Comparison of ENCODE assay signal across 24 mouse cellular contexts in genomic region chr11:22792149-22792548, GRCm38 (mm10).
"Had no signal": no experiment of that assay in that cellular context is flagged by ENCODE, and none has a peak within 500 bp of the region (broad histone marks: within the 10 kb centered on the region; RNA-seq: fewer than 3 reads in every experiment).

No protein-coding gene starts in this region.

- DNase-seq: gastrocnemius, postnatal 14 days; gastrocnemius, postnatal 36 days; heart, adult 11 months; heart, adult 2 months; heart, postnatal 14 days; kidney, adult 11 months; kidney, adult 2 months; kidney, postnatal 10 days; kidney, postnatal 25 days; kidney, postnatal 4 days; liver; liver, embryonic 13.5 days had no signal

- H3K27ac ChIP-seq: heart, adult 2 months; heart, embryonic 13.5 days; heart, embryonic 15.5 days; hindbrain, embryonic 13.5 days; hindbrain, embryonic 15.5 days; hindbrain, postnatal 0 days; layer of hippocampus, adult 2 months; left cerebral cortex, adult 2 months; limb, embryonic 10.5 days; limb, embryonic 12.5 days had no signal

- ATAC-seq: hindbrain, postnatal 0 days; intestine, embryonic 16.5 days had no signal

- H3K4me3 ChIP-seq: heart, adult 2 months; heart, embryonic 13.5 days; heart, embryonic 15.5 days; hindbrain, embryonic 13.5 days; hindbrain, embryonic 15.5 days; layer of hippocampus, adult 2 months; left cerebral cortex, adult 2 months; limb, embryonic 10.5 days; limb, embryonic 12.5 days; liver, embryonic 13.5 days had no signal

- H3K4me1 ChIP-seq: hindbrain, embryonic 13.5 days; hindbrain, embryonic 15.5 days; limb, embryonic 10.5 days; limb, embryonic 12.5 days had no signal

- H3K4me2 ChIP-seq: heart, embryonic 11.5 days; heart, embryonic 13.5 days; heart, embryonic 15.5 days; hindbrain, embryonic 13.5 days; hindbrain, embryonic 15.5 days; limb, embryonic 12.5 days; liver, embryonic 11.5 days; liver, embryonic 13.5 days had no signal

- H3K9me3 ChIP-seq: heart, embryonic 15.5 days; hindbrain, embryonic 13.5 days; hindbrain, embryonic 15.5 days; limb, embryonic 10.5 days; limb, embryonic 12.5 days; liver, embryonic 13.5 days had no signal

- H3K9ac ChIP-seq: heart, embryonic 13.5 days; heart, embryonic 15.5 days; hindbrain, embryonic 13.5 days; hindbrain, embryonic 15.5 days; limb, embryonic 12.5 days; liver, embryonic 13.5 days had no signal

- H3K27me3 ChIP-seq: heart, embryonic 13.5 days; heart, embryonic 15.5 days; hindbrain, embryonic 13.5 days; hindbrain, embryonic 15.5 days; limb, embryonic 12.5 days; liver, embryonic 13.5 days had no signal

- H3K36me3 ChIP-seq: heart, embryonic 13.5 days; heart, embryonic 15.5 days; hindbrain, embryonic 13.5 days; hindbrain, embryonic 15.5 days; limb, embryonic 10.5 days; limb, embryonic 12.5 days; liver, embryonic 13.5 days had no signal
